Mouse (Mus musculus): ENCODE measurements around the gene Stfa2. TPM values are rescaled to one million over a fixed set of nuclear protein-coding genes. Genes with fewer than 3 reads are reported as not detected.

Gene Stfa2
- polyA plus RNA-seq (2017; shearing (Covaris generic)) = not detected

DNA sequence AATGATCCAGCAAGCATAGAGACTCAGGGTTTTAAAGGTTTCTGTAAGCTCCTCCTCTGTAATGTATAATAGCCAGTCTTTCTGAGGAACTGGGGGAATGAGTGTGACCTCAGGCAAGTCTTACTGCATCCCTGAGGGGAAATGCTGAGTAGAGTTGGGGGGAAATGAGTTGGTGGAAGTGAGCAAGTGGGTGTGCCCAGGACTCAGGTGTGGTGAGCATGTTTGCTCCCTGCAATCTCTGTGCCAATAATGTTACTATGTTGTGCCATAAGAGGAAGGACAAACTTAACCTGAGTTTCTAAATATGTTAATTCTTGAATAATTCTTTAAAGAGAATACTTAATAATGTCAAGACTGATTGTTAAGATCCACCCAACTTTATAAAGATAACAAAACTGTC, at the start of gene Stfa2:
Gene Stfa2, minus strand, starts transcription at position 101 of the 400 bp plus-strand sequence.

DNA sequence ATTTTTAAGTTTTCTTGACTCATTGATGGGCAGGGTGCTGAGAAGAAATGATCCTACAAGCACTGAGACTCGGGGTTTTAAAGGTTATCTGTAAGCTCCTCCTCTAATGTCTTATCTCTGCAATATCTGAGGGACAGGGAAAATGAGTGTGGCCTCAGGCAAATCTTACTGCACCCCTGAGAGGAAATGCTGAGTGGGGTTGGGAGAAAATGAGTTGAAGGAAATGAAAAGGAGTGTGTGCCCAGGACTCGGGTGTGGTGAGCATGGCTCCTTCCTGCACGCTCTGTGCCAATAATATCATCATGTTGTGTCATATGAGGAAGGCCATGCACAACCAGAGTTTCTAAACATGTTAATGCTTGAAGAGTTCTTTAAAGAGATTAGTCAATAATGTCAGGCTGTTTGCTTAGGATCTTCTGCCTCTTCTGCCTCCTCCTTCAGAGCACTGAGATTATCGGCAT, 47.1 kb upstream of the Stfa2 start, which contains the start of gene Stfa3:
Gene Stfa3, minus strand, starts transcription at position 51 of the 461 bp plus-strand sequence.

DNA sequence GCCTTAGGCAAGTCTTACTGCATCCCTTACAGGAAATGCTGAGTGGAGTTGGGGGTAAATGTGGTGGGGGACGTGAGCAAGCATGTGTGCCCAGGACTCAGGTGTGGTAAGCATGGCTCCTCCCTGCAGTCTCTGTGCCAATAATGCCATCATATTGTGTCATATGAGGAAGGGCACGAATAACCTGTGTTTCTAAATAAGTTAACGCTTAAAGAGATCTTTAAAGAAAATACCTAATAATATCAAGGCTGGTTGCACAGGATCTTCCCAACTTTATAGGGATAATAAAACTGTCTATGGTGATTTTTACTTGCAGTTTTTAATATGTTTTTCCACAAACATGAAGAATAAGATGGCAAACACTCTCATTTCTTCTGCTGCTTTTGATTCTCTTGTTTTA, 40.6 kb downstream of the Stfa2 start, which contains the start of gene BC100530:
Gene BC100530, minus strand, starts transcription at position 101 of the 400 bp plus-strand sequence.

Other genes starting within 250 kb of the Stfa2 start
- gene Gm5483, start 224.2 kb downstream of the Stfa2 start, polyA plus RNA-seq (2017; shearing (Covaris generic)) = not detected
- gene Gm5416, start 198.1 kb downstream of the Stfa2 start, polyA plus RNA-seq (2017; shearing (Covaris generic)) = not detected
- 0.89 TPM for gene 2010005H15Rik, start 187.0 kb downstream of the Stfa2 start, polyA plus RNA-seq (2017; shearing (Covaris generic))
- gene Stfa1, start 131.5 kb downstream of the Stfa2 start, polyA plus RNA-seq (2017; shearing (Covaris generic)) = not detected
- not detected for gene BC117090, start 74.1 kb downstream of the Stfa2 start, polyA plus RNA-seq (2017; shearing (Covaris generic))
- not detected for gene BC100530, start 40.7 kb downstream of the Stfa2 start, polyA plus RNA-seq (2017; shearing (Covaris generic))
- not detected for gene Stfa3, start 46.9 kb upstream of the Stfa2 start, polyA plus RNA-seq (2017; shearing (Covaris generic))
- gene Casr, start 153.7 kb upstream of the Stfa2 start, polyA plus RNA-seq (2017; shearing (Covaris generic)) = not detected